Mouse (Mus musculus) stomach, embryonic 15.5 days (tissue): ENCODE data around the gene Pitpnm3. TPM values are rescaled to one million over a fixed set of nuclear protein-coding genes. Genes with fewer than 3 reads are reported as not detected.

Source experiments
- ATAC-seq: fragments of 200-750 bp; cut with Nextera tagmentation; 2 replicates; pipeline ENCODE4 v1.8.0; 2017; ENCODE audit warnings: low read depth, moderate number of reproducible peaks, moderate TSS enrichment; ENCODE audit not compliant: insufficient read depth, low FRiP score
- H3K27ac ChIP-seq: fragments of 300-500 bp; sonication (generic); 2 replicates; pipeline ENCODE4 v1.5.1; 2015; ENCODE audit warnings: mild to moderate bottlenecking, inconsistent platforms
- H3K27me3 ChIP-seq: fragments of 300-500 bp; sonication (generic); replicated peaks from 2 replicates; pipeline ENCODE4 v1.6.1; 2015; ENCODE audit warnings: inconsistent platforms
- H3K36me3 ChIP-seq: fragments of 300-500 bp; sonication (generic); 2 replicates; pipeline ENCODE4 v1.6.1; 2015; ENCODE audit warnings: inconsistent platforms
- H3K4me1 ChIP-seq: fragments of 300-500 bp; sonication (generic); 2 replicates; pipeline ENCODE4 v1.6.1; 2015; ENCODE audit warnings: inconsistent platforms
- H3K4me2 ChIP-seq: fragments of 300-500 bp; sonication (generic); 2 replicates; pipeline ENCODE4 v1.6.1; 2015; ENCODE audit warnings: mild to moderate bottlenecking, inconsistent platforms
- H3K4me3 ChIP-seq: fragments of 300-500 bp; sonication (generic); replicated peaks from 2 replicates; pipeline ENCODE4 v1.5.1; 2015; ENCODE audit warnings: inconsistent platforms
- H3K9ac ChIP-seq: fragments of 300-500 bp; sonication (generic); 2 replicates; pipeline ENCODE4 v1.6.1; 2015; ENCODE audit warnings: inconsistent platforms
- H3K9me3 ChIP-seq: fragments of 300-500 bp; sonication (generic); 2 replicates; pipeline ENCODE4 v1.6.1; 2016; ENCODE audit warnings: inconsistent platforms
- WGBS: fragments of 180-500 bp; shearing (Covaris S2); methylation state at CpG from one replicate; pipeline ENCODE4 v1.1.7; 2015; 5-methylcytosine and 5-hydroxymethylcytosine counted together
- polyA plus RNA-seq: library from polyadenylated mRNA; unstranded; fragments of >200 nt; fragmentation: Nextera tagmentation; extraction: Ambion mirVana; gene quantifications from 2 replicates; pipeline ENCODE4 v1.2.1, GENCODE M21; 2015

The Pitpnm3 gene
- polyA plus RNA-seq, 1 experiment from 2014 or later, result 0.53 TPM

- no peak for ATAC-seq
- H3K9me3 ChIP-seq, result no peaks in the 10 kb centered on the region
- H3K4me3 ChIP-seq, result peak overlapping the region; percentile 56
- 21% methylated on average over 24 of the region's 24 CpGs for WGBS
- H3K27ac ChIP-seq, result no peak overlapping the region
- H3K9ac ChIP-seq, result peak overlapping the region; percentile 46
- H3K36me3 ChIP-seq, result no peaks in the 10 kb centered on the region
- peaks cover 26% of the 10 kb centered on the region for H3K27me3 ChIP-seq
- peak overlapping the region; percentile 97 for H3K4me2 ChIP-seq
- peaks cover 39% of the 10 kb centered on the region for H3K4me1 ChIP-seq
Measured at GRCm38 (mm10) chr11:72134536-72135382, 819 bp downstream of the Pitpnm3 start.

- peaks cover 40% of the 10 kb centered on the region for H3K4me1 ChIP-seq
- H3K27me3 ChIP-seq, result peaks cover 26% of the 10 kb centered on the region
- H3K4me3 ChIP-seq, result no peak overlapping the region
- 68% methylated on average over 10 of the region's 10 CpGs for WGBS
- no peaks in the 10 kb centered on the region for H3K9me3 ChIP-seq
- H3K36me3 ChIP-seq, result no peaks in the 10 kb centered on the region
- no peak overlapping the region for H3K4me2 ChIP-seq
- no peak overlapping the region for H3K9ac ChIP-seq
- no peak for ATAC-seq
- peak overlapping the region; percentile 74 for H3K27ac ChIP-seq
Measured at GRCm38 (mm10) chr11:72133075-72133474, 2.5 kb downstream of the Pitpnm3 start.

- Histone ChIP-seq H3K9me3 (no peaks in the 10 kb centered on the region), H3K27me3 (peaks cover 26% of the 10 kb centered on the region), H3K36me3 (no peaks in the 10 kb centered on the region), H3K4me2 (0 out of 2 replicates have a peak overlapping the region, but pooled peaks have one; percentile 20), H3K4me1 (peaks cover 40% of the 10 kb centered on the region), H3K9ac (no peak overlapping the region), H3K27ac (peak overlapping the region; percentile 74), H3K4me3 (no peak overlapping the region)
- peak; percentile 40; the same call in 1 of the 2 replicates for ATAC-seq
- 17% methylated on average over 3 of the region's 3 CpGs for WGBS
Measured at GRCm38 (mm10) chr11:72132266-72132665, 3.3 kb downstream of the Pitpnm3 start.

GRCm38 (mm10) chr11:72131697-72132096, 3.9 kb downstream of the Pitpnm3 start:
- no peak overlapping the region for H3K4me2 ChIP-seq
- peaks cover 25% of the 10 kb centered on the region for H3K27me3 ChIP-seq
- no peak overlapping the region for H3K4me3 ChIP-seq
- 81% methylated on average over 1 of the region's 1 CpGs for WGBS
- no peaks in the 10 kb centered on the region for H3K36me3 ChIP-seq
- H3K4me1 ChIP-seq, result peaks cover 40% of the 10 kb centered on the region
- no peak for ATAC-seq
- H3K9ac ChIP-seq, result no peak overlapping the region
- H3K27ac ChIP-seq, result peak overlapping the region; percentile 74
- no peaks in the 10 kb centered on the region for H3K9me3 ChIP-seq

- no peak overlapping the region for H3K9ac ChIP-seq
- no peaks in the 10 kb centered on the region for H3K36me3 ChIP-seq
- H3K4me3 ChIP-seq, result no peak overlapping the region
- ATAC-seq, result no peak
- no peaks in the 10 kb centered on the region for H3K9me3 ChIP-seq
- WGBS, result 76% methylated on average over 3 of the region's 3 CpGs
- H3K27me3 ChIP-seq, result peaks cover 18% of the 10 kb centered on the region
- H3K27ac ChIP-seq, result no peak overlapping the region
- peaks cover 39% of the 10 kb centered on the region for H3K4me1 ChIP-seq
- H3K4me2 ChIP-seq, result no peak overlapping the region
Measured at GRCm38 (mm10) chr11:72130905-72131304, 4.7 kb downstream of the Pitpnm3 start.

GRCm38 (mm10) chr11:72130472-72130871, 5.1 kb downstream of the Pitpnm3 start:
- Histone ChIP-seq H3K4me1 (peaks cover 35% of the 10 kb centered on the region), H3K9me3 (no peaks in the 10 kb centered on the region), H3K9ac (no peak overlapping the region), H3K4me2 (peak overlapping the region; percentile 13; the same call in 1 of the 2 replicates), H3K27ac (no peak overlapping the region), H3K36me3 (no peaks in the 10 kb centered on the region), H3K4me3 (no peak overlapping the region), H3K27me3 (peaks cover 16% of the 10 kb centered on the region)
- ATAC-seq, result no peak
- 57% methylated on average over 3 of the region's 3 CpGs for WGBS

GRCm38 (mm10) chr11:72130021-72130420, 5.6 kb downstream of the Pitpnm3 start:
- no peaks in the 10 kb centered on the region for H3K9me3 ChIP-seq
- H3K36me3 ChIP-seq, result no peaks in the 10 kb centered on the region
- H3K9ac ChIP-seq, result no peak overlapping the region
- peak; percentile 69; the same call in 1 of the 2 replicates for ATAC-seq
- no peak overlapping the region for H3K4me3 ChIP-seq
- 0 out of 2 replicates have a peak overlapping the region, but pooled peaks have one; percentile 3 for H3K27ac ChIP-seq
- H3K4me1 ChIP-seq, result peaks cover 30% of the 10 kb centered on the region
- H3K27me3 ChIP-seq, result peaks cover 11% of the 10 kb centered on the region
- 10% methylated on average over 11 of the region's 11 CpGs for WGBS
- H3K4me2 ChIP-seq, result peak overlapping the region; percentile 13

- 0 out of 2 replicates have a peak overlapping the region, but pooled peaks have one; percentile 3 for H3K27ac ChIP-seq
- no peak for ATAC-seq
- no peaks in the 10 kb centered on the region for H3K36me3 ChIP-seq
- H3K9ac ChIP-seq, result no peak overlapping the region
- 54% methylated on average over 8 of the region's 8 CpGs for WGBS
- H3K4me2 ChIP-seq, result no peak overlapping the region
- no peaks in the 10 kb centered on the region for H3K9me3 ChIP-seq
- H3K4me1 ChIP-seq, result peaks cover 29% of the 10 kb centered on the region
- H3K4me3 ChIP-seq, result no peak overlapping the region
- H3K27me3 ChIP-seq, result peaks cover 4% of the 10 kb centered on the region
Measured at GRCm38 (mm10) chr11:72129032-72129894, 6.3 kb downstream of the Pitpnm3 start.

GRCm38 (mm10) chr11:72127450-72128189, 8.0 kb downstream of the Pitpnm3 start:
- 73% methylated on average over 5 of the region's 5 CpGs for WGBS
- ATAC-seq, result no peak
- H3K27ac ChIP-seq, result no peak overlapping the region

GRCm38 (mm10) chr11:72125781-72126180, 9.8 kb downstream of the Pitpnm3 start:
- WGBS, result 54% methylated on average over 3 of the region's 3 CpGs
- ATAC-seq, result no peak
- Histone ChIP-seq H3K27ac (no peak overlapping the region), H3K4me3 (no peak overlapping the region), H3K9me3 (no peaks in the 10 kb centered on the region), H3K9ac (no peak overlapping the region), H3K27me3 (no peaks in the 10 kb centered on the region), H3K4me1 (peaks cover 9% of the 10 kb centered on the region), H3K36me3 (no peaks in the 10 kb centered on the region), H3K4me2 (no peak overlapping the region)

More at GRCm38 (mm10) chr11:72127450-72128189, 8.0 kb downstream of the Pitpnm3 start:
- no peak overlapping the region for H3K9ac ChIP-seq
- peaks cover 25% of the 10 kb centered on the region for H3K4me1 ChIP-seq
- H3K4me2 ChIP-seq, result no peak overlapping the region
- H3K9me3 ChIP-seq, result no peaks in the 10 kb centered on the region
- no peaks in the 10 kb centered on the region for H3K36me3 ChIP-seq
- no peak overlapping the region for H3K4me3 ChIP-seq
- H3K27me3 ChIP-seq, result no peaks in the 10 kb centered on the region

- no peaks in the 10 kb centered on the region for H3K36me3 ChIP-seq
- no peak overlapping the region for H3K4me2 ChIP-seq
- WGBS, result 77% methylated on average over 4 of the region's 4 CpGs
- no peak overlapping the region for H3K4me3 ChIP-seq
- H3K27me3 ChIP-seq, result no peaks in the 10 kb centered on the region
- ATAC-seq, result no peak
- H3K9me3 ChIP-seq, result no peaks in the 10 kb centered on the region
- no peak overlapping the region for H3K9ac ChIP-seq
- no peaks in the 10 kb centered on the region for H3K4me1 ChIP-seq
- no peak overlapping the region for H3K27ac ChIP-seq
Measured at GRCm38 (mm10) chr11:72123531-72123930, 12.0 kb downstream of the Pitpnm3 start.
